In the genomic region with DNA sequence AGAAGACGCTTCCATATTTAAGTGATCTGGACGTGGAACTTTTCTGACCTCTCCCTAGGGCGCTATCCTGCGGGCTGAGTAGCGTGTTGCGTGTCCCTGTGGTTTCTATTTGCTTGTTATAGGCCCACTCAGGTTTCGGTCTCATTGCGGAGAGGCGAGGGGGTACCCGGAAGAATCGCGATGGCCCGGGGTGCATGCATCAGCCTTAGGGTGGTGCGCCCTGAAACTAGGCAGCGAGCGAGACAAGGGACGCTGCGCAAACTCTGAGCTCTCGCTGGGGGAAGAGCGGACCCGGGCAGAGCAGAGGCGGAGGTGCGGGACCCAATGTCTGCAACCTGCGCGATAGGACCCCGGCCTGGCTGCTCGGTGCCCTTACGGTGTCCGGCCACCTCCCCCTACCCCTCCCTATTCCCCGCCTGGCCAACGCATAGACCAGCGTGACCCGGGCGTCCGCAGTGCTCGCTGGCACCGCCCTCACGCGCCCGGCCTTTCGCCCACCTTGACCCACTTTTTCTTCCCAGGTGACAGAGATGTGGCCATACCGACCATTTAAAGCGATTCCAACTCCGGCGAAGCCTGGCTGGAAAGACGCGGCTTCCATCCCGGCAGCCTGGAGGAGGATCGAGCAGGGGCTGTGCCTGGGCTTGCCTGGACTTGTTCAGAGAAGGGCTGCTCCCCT, we compare ENCODE assay signal across 8 mouse cellular contexts. TPM values are rescaled to one million over a fixed set of nuclear protein-coding genes. Genes with fewer than 3 reads are reported as not detected.
A peak's percentile ranks its signal among the peaks of the same experiment; 100 is the strongest.
DNase-seq lines count a peak whose midpoint lies in the region; ATAC-seq and TF ChIP-seq lines count a peak whose summit lies in the region.

No protein-coding gene starts in this region.

- WGBS in thymus, adult 2 months = 3% methylated on average over 49 of the region's 49 CpGs
- WGBS in embryonic facial prominence, embryonic 13.5 days = 1% methylated on average over 49 of the region's 49 CpGs
- 2% methylated on average over 48 of the region's 49 CpGs for WGBS in hindbrain, postnatal 0 days

- H3K4me1 ChIP-seq in thymus, adult 2 months (replicated peaks; ENCODE audit: control insufficient read depth, insufficient read depth, low read length) = peaks cover 7% of the 10 kb centered on the region; the same call in 1 of the 2 replicates
- peaks cover 23% of the 10 kb centered on the region for H3K4me1 ChIP-seq in embryonic facial prominence, embryonic 13.5 days
- peaks cover 17% of the 10 kb centered on the region for H3K4me1 ChIP-seq in hindbrain, postnatal 0 days (ENCODE audit: insufficient read depth, low read length)

- no peak for TF ChIP-seq POLR2A in thymus, adult 2 months (IDR thresholded peaks at IDR 0.05; ENCODE audit: control insufficient read depth, extremely low read depth, insufficient read depth, low read length, poor library complexity)

- H3K27ac ChIP-seq in thymus, adult 2 months (ENCODE audit: control insufficient read depth, insufficient read depth, low read length) = no peak overlapping the region
- H3K27ac ChIP-seq in embryonic facial prominence, embryonic 13.5 days = peak overlapping the region; percentile 44; the same call in 1 of the 2 replicates
- no peak overlapping the region for H3K27ac ChIP-seq in hindbrain, postnatal 0 days

- H3K4me2 ChIP-seq in embryonic facial prominence, embryonic 13.5 days = peak overlapping the region; percentile 95
- H3K4me2 ChIP-seq in hindbrain, postnatal 0 days (ENCODE audit: low read depth, low read length) = peak overlapping the region; percentile 91

- ATAC-seq in embryonic facial prominence, embryonic 13.5 days (ENCODE audit: insufficient number of reproducible peaks, insufficient read depth, low FRiP score, low TSS enrichment, low read depth) = no peak; the same call in 1 of the 2 replicates
- no peak for ATAC-seq in hindbrain, postnatal 0 days

- H3K27me3 ChIP-seq in thymus, adult 2 months (ENCODE audit: control insufficient read depth, insufficient read depth, low read length) = peaks cover 10% of the 10 kb centered on the region; the same call in 1 of the 2 replicates
- peaks cover 43% of the 10 kb centered on the region for H3K27me3 ChIP-seq in embryonic facial prominence, embryonic 13.5 days
- H3K27me3 ChIP-seq in hindbrain, postnatal 0 days (ENCODE audit: insufficient read depth, low read length) = peaks cover 13% of the 10 kb centered on the region; the same call in 1 of the 2 replicates

- H3K36me3 ChIP-seq in thymus, adult 2 months (ENCODE audit: control insufficient read depth, insufficient read depth, low read length) = no peaks in the 10 kb centered on the region
- no peaks in the 10 kb centered on the region for H3K36me3 ChIP-seq in embryonic facial prominence, embryonic 13.5 days
- no peaks in the 10 kb centered on the region for H3K36me3 ChIP-seq in hindbrain, postnatal 0 days (ENCODE audit: insufficient read depth, low read length)

- no peaks in the 10 kb centered on the region for H3K9me3 ChIP-seq in embryonic facial prominence, embryonic 13.5 days
- no peaks in the 10 kb centered on the region for H3K9me3 ChIP-seq in hindbrain, postnatal 0 days (ENCODE audit: low read length)

- H3K9ac ChIP-seq in embryonic facial prominence, embryonic 13.5 days = peak overlapping the region; percentile 71
- peak overlapping the region; percentile 38 for H3K9ac ChIP-seq in hindbrain, postnatal 0 days (replicated peaks; ENCODE audit: low read length)

- peak overlapping the region; percentile 44 for H3K4me3 ChIP-seq in thymus, adult 2 months (ENCODE audit: control insufficient read depth, insufficient read depth, low read length)
- peak overlapping the region; percentile 56 for H3K4me3 ChIP-seq in embryonic facial prominence, embryonic 13.5 days
- peak overlapping the region; percentile 45 for H3K4me3 ChIP-seq in hindbrain, postnatal 0 days (ENCODE audit: low read length)

- no peak for TF ChIP-seq CTCF in thymus, adult 2 months (IDR thresholded peaks at IDR 0.05; ENCODE audit: borderline replicate concordance, control insufficient read depth, extremely low read depth, insufficient read depth, low read length, poor library complexity)
- no peak for TF ChIP-seq CTCF in hindbrain, postnatal 0 days (IDR thresholded peaks at IDR 0.05; ENCODE audit: low read depth)

- DNase-seq in thymus, adult 2 months = no peak
- no peak for DNase-seq in thymus, postnatal 25 days
- no peak for DNase-seq in hindbrain, postnatal 0 days (ENCODE audit: low spot score)
- DNase-seq in lung, postnatal 10 days = peak; percentile 18
- peak; percentile 70 for DNase-seq in testis, postnatal 10 days (ENCODE audit: low spot score)
- no peak for DNase-seq in cerebellum, adult 11 months
- DNase-seq in right cerebral cortex, postnatal 4 days = no peak

RNA-seq across cellular contexts. Expression of a gene that starts 38.5 kb away (rescaled TPM):
- polyA plus RNA-seq in thymus, adult 2 months (2012; rRNA removed) = 7.4 TPM in 2 replicates
- polyA plus RNA-seq in embryonic facial prominence, embryonic 13.5 days (2015; fragmentation: Nextera tagmentation; extraction: Ambion mirVana) = 1.3 and 1.5 TPM in 2 replicates
- total RNA-seq in hindbrain, postnatal 0 days (2014; rRNA removed) = 4.9 and 5.4 TPM in 2 replicates
- 0.52 and 0.74 TPM in 2 replicates for polyA plus RNA-seq in hindbrain, postnatal 0 days (2015; fragmentation: Nextera tagmentation; extraction: Ambion mirVana)

RNA-seq across cellular contexts. Expression of a gene that starts 39.8 kb away (rescaled TPM):
- 138 and 152 TPM in 2 replicates for polyA plus RNA-seq in thymus, adult 2 months (2012; rRNA removed)
- polyA plus RNA-seq in embryonic facial prominence, embryonic 13.5 days (2015; fragmentation: Nextera tagmentation; extraction: Ambion mirVana) = 7.0 and 8.0 TPM in 2 replicates
- total RNA-seq in hindbrain, postnatal 0 days (2014; rRNA removed) = 15.0 and 16.9 TPM in 2 replicates
- polyA plus RNA-seq in hindbrain, postnatal 0 days (2015; fragmentation: Nextera tagmentation; extraction: Ambion mirVana) = 3.0 and 3.4 TPM in 2 replicates

Comparison
In these comparisons a context has a peak if more than half of its experiments do, and no peak if none do; other contexts are left out.
1. DNase-seq: peak in lung, postnatal 10 days (single experiment) and testis, postnatal 10 days (single experiment); none in thymus, adult 2 months (single experiment), thymus, postnatal 25 days (single experiment), hindbrain, postnatal 0 days (single experiment), cerebellum, adult 11 months (single experiment) and right cerebral cortex, postnatal 4 days (single experiment).
2. RNA of a gene that starts 39.8 kb away (polyA plus RNA-seq): 138 to 152 TPM in thymus, adult 2 months; 7.0 to 8.0 TPM in embryonic facial prominence, embryonic 13.5 days and 3.0 to 3.4 TPM in hindbrain, postnatal 0 days; every median in the first group is over 10 times any median in the second.
3. Peak in every context shown above with its lines, with median percentiles within 50 percentile points of each other: H3K4me3 ChIP-seq.